Mouse (Mus musculus) ES-Bruce4 (cell line): Measurements from ENCODE around the gene Phactr4.

ENCODE experiments used
- CTCF ChIP-seq: IDR thresholded peaks from one replicate; pipeline ENCODE4 v1.8.1; 2011; ENCODE audit warnings: low read depth, low read length
- POLR2A ChIP-seq: IDR thresholded peaks from one replicate; pipeline ENCODE4 v1.8.1; 2011; ENCODE audit warnings: low read length; ENCODE audit not compliant: insufficient read depth

DNA sequence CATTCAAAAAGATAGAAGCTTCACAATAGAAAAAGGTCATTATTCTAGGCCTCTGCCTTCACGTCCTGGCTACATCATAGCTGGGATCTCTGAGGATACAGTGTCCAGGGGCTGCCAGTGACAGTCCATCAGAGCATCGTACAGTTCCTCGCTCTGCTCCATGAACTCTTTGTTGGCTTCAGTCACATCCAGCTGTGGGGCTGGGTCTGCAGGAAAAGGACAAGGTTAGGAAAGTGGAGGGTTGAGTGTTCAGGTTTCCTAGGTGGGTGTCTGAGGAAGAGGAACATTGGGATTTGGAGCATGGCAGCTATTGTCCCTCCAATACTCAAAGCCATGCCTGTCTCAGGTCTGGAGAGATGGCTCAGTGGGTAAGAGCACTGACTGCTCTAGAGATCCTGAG lies 110.5 kb downstream of the Phactr4 start:
- TF ChIP-seq CTCF (no peak), POLR2A (no peak)
